Mouse (Mus musculus) CH12.LX (cell line): ENCODE measurements around the gene Iqca. TPM values are rescaled to one million over a fixed set of nuclear protein-coding genes. Genes with fewer than 3 reads are reported as not detected.

ENCODE experiments used
- DNase-seq: peaks from one replicate; pipeline ENCODE4 v3.0.0-alpha.2; 2013; ENCODE audit errors: extremely low read depth
- H3K27ac ChIP-seq: 2 replicates; pipeline ENCODE4 v1.5.1; 2012; ENCODE audit warnings: low read depth, mild to moderate bottlenecking, control low read depth, moderate library complexity; ENCODE audit not compliant: insufficient read depth
- H3K27me3 ChIP-seq: replicated peaks from 2 replicates; pipeline ENCODE3; 2012; ENCODE audit warnings: inconsistent platforms
- H3K36me3 ChIP-seq, 2 experiments: replicated peaks in 1 of 2; 2 replicates each; pipeline versions ENCODE3 to v1.6.1; 2012; ENCODE audit warnings: inconsistent platforms in 1 of 2, low read length in 1 of 2, mild to moderate bottlenecking in 1 of 2, mixed read lengths in 1 of 2, moderate library complexity in 1 of 2; ENCODE audit not compliant: control insufficient read depth in 1 of 2, insufficient read depth in 1 of 2
- H3K4me1 ChIP-seq, 2 experiments: 2 replicates each; pipeline ENCODE4 v1.6.1; 2012; ENCODE audit warnings: inconsistent platforms in 1 of 2, moderate library complexity in 1 of 2; ENCODE audit not compliant: insufficient read depth in 2 of 2, control insufficient read depth in 1 of 2
- H3K4me2 ChIP-seq: 2 replicates; pipeline ENCODE4 v1.6.1; 2012; ENCODE audit warnings: low read depth, mild to moderate bottlenecking, control low read depth; ENCODE audit not compliant: poor library complexity, insufficient read depth, severe bottlenecking
- H3K4me3 ChIP-seq, 3 experiments: fragments of 150-350 bp in 1 of 3; sonication (generic) in 1 of 3; replicated peaks in 1 of 3; 2 replicates each; pipeline versions ENCODE3 to v1.5.1; 2011 to 2012; ENCODE audit warnings: low read depth in 2 of 3, low read length in 2 of 3, mild to moderate bottlenecking in 2 of 3, moderate library complexity in 2 of 3, control low read depth in 1 of 3, improper control_type of control experiment in 1 of 3, inconsistent platforms in 1 of 3, mixed read lengths in 1 of 3; ENCODE audit not compliant: poor library complexity in 1 of 3
- H3K79me2 ChIP-seq: replicated peaks from 2 replicates; pipeline ENCODE4 v1.6.1; 2012; ENCODE audit warnings: mild to moderate bottlenecking, moderate library complexity; ENCODE audit not compliant: control insufficient read depth, poor library complexity, insufficient read depth, severe bottlenecking; ENCODE audit errors: extremely low read depth
- H3K9ac ChIP-seq: 2 replicates; pipeline ENCODE4 v1.6.1; 2012; ENCODE audit warnings: low read depth, mild to moderate bottlenecking, control low read depth, moderate library complexity; ENCODE audit not compliant: insufficient read depth
- H3K9me3 ChIP-seq: replicated peaks from 2 replicates; pipeline ENCODE3; 2012; ENCODE audit warnings: low read length, inconsistent platforms, mixed read lengths
- CTCF ChIP-seq, 2 experiments: IDR thresholded peaks in 1 of 2; conservative IDR thresholded peaks in 1 of 2; 2 replicates each; pipeline ENCODE4 v1.5.1; 2011 to 2012; ENCODE audit warnings: low read depth in 2 of 2, low read length in 2 of 2, improper control_type of control experiment in 1 of 2, inconsistent platforms in 1 of 2, mild to moderate bottlenecking in 1 of 2, moderate library complexity in 1 of 2
- ELF1 ChIP-seq: IDR thresholded peaks from 2 replicates; pipeline ENCODE4 v1.6.1; 2014; ENCODE audit warnings: low read depth, mild to moderate bottlenecking, inconsistent platforms, low read length, improper control_type of control experiment
- JUN ChIP-seq: IDR thresholded peaks from 2 replicates; pipeline ENCODE4 v1.6.1; 2011; ENCODE audit warnings: low read depth, mild to moderate bottlenecking, low read length, improper control_type of control experiment, moderate library complexity; ENCODE audit not compliant: insufficient read depth
- MAFK ChIP-seq: IDR thresholded peaks from 2 replicates; pipeline ENCODE4 v1.6.1; 2011; ENCODE audit warnings: low read length, improper control_type of control experiment; ENCODE audit not compliant: insufficient replicate concordance
- MAZ ChIP-seq: IDR thresholded peaks from 2 replicates; pipeline ENCODE4 v1.6.1; 2012; ENCODE audit warnings: low read depth, mild to moderate bottlenecking, inconsistent platforms, low read length, improper control_type of control experiment, moderate library complexity
- NRF1 ChIP-seq: IDR thresholded peaks from 2 replicates; pipeline ENCODE4 v1.6.1; 2014; ENCODE audit warnings: low read depth, mild to moderate bottlenecking, inconsistent platforms, low read length, improper control_type of control experiment, moderate library complexity
- POLR2A ChIP-seq: IDR thresholded peaks from 2 replicates; pipeline ENCODE4 v1.6.1; 2011; ENCODE audit warnings: low read depth, mild to moderate bottlenecking, improper control_type of control experiment, low read length
- POLR2AphosphoS2 ChIP-seq: IDR thresholded peaks from 2 replicates; pipeline ENCODE4 v1.6.1; 2011; ENCODE audit warnings: low read depth, low read length, improper control_type of control experiment
- RCOR1 ChIP-seq: conservative IDR thresholded peaks from 2 replicates; pipeline ENCODE4 v1.6.1; 2012; ENCODE audit warnings: low read depth, mild to moderate bottlenecking, inconsistent platforms, low read length, improper control_type of control experiment
- SMC3 ChIP-seq: IDR thresholded peaks from 2 replicates; pipeline ENCODE4 v1.6.1; 2011; ENCODE audit warnings: low read depth, low read length, improper control_type of control experiment
- USF2 ChIP-seq: conservative IDR thresholded peaks from 2 replicates; pipeline ENCODE4 v1.6.1; 2011; ENCODE audit warnings: low read depth, low read length, improper control_type of control experiment
- ZC3H11A ChIP-seq: IDR thresholded peaks from 2 replicates; pipeline ENCODE4 v1.6.1; 2012; ENCODE audit warnings: low read depth, mild to moderate bottlenecking, inconsistent platforms, low read length, improper control_type of control experiment
- ZMIZ1 ChIP-seq: IDR thresholded peaks from 2 replicates; pipeline ENCODE4 v1.6.1; 2012; ENCODE audit warnings: low read depth, mild to moderate bottlenecking, inconsistent platforms, low read length, improper control_type of control experiment
- dilution Hi-C: fragments of 300-500 bp; cut with MboI; formaldehyde crosslinking; loops from 2 replicates; pipeline ENCODE4 v1.14.3; 2020; ENCODE audit warnings: low sequenced_read_pairs; ENCODE audit not compliant: extremely low pct_unique_long_range_greater_than_20kb, extremely low pct_ligation_motif_present
- in situ Hi-C: fragments of 300-500 bp; cut with MboI; formaldehyde crosslinking; loops from 3 replicates; pipeline ENCODE4 v1.14.3; 2019; ENCODE audit warnings: low sequenced_read_pairs, low pct_ligation_motif_present, low pct_unique_long_range_greater_than_20kb, mixed read lengths
- polyA plus RNA-seq: library from polyadenylated mRNA; unstranded; fragments of >175 nt; gene quantifications from 2 replicates; pipeline ENCODE4 v1.2.1, GENCODE M21; 2012; ENCODE audit warnings: low read depth; ENCODE audit not compliant: insufficient read length
- total RNA-seq, 2 experiments: library from RNA; depleted of rRNA; stranded (reverse); fragments of 300-350 nt in 1 of 2; fragments of >200 nt in 1 of 2; gene quantifications; 2 replicates each; pipeline ENCODE4 v1.2.3; 2012 to 2014

The Iqca gene
- total and polyA plus RNA-seq, 3 experiments: 0.19 TPM; not detected in 2

GRCm38 (mm10) chr1:90113655-90114244, 39.5 kb downstream of the Iqca start:
- Histone ChIP-seq H3K79me2 (no peaks in the 10 kb centered on the region), H3K36me3 (no peaks in the 10 kb centered on the region), H3K4me3 (no peak overlapping the region), H3K9ac (no peak overlapping the region), H3K27ac (no peak overlapping the region), H3K9me3 (peaks cover 2% of the 10 kb centered on the region), H3K4me2 (no peak overlapping the region), H3K27me3 (no peaks in the 10 kb centered on the region), H3K4me1 (peaks cover 0 to 3% of the 10 kb centered on the region in 2 experiments; a peak in 1 of 4 replicates)
- no peak for DNase-seq
- in situ Hi-C loops: no loop called here
- dilution Hi-C loops: no loop called here
- no peak for TF ChIP-seq ZC3H11A
- TF ChIP-seq ELF1: no peak

- H3K27me3 ChIP-seq: no peaks in the 10 kb centered on the region
- no peak for TF ChIP-seq MAFK
- no peak for TF ChIP-seq USF2
- TF ChIP-seq ZMIZ1: no peak
- no peak for TF ChIP-seq POLR2AphosphoS2
- TF ChIP-seq CTCF (conservative IDR thresholded peaks at IDR 0.05 in 1 of 2, IDR thresholded peaks at IDR 0.05 in 1 of 2; ENCODE audit: low read depth in 2 of 2, low read length in 2 of 2): no peak
- no peak for TF ChIP-seq NRF1
- TF ChIP-seq MAZ: no peak
- TF ChIP-seq, all 38 proteins: peak for 0
- DNase-seq: no peak
- H3K9me3 ChIP-seq: peaks cover 2% of the 10 kb centered on the region
- in situ Hi-C loops (no loop called here), dilution Hi-C loops (no loop called here)
- no peaks in the 10 kb centered on the region for H3K36me3 ChIP-seq
- no peak overlapping the region for H3K4me2 ChIP-seq
- H3K79me2 ChIP-seq: no peaks in the 10 kb centered on the region
- no peaks in the 10 kb centered on the region for H3K4me1 ChIP-seq
- H3K4me3 ChIP-seq: no peak overlapping the region
- no peak overlapping the region for H3K27ac ChIP-seq
- H3K9ac ChIP-seq: no peak overlapping the region
Observed at GRCm38 (mm10) chr1:90112669-90113068, 40.5 kb downstream of the Iqca start.

- no peak overlapping the region for H3K9ac ChIP-seq
- no peak overlapping the region for H3K4me2 ChIP-seq
- H3K27ac ChIP-seq: no peak overlapping the region
- TF ChIP-seq ZC3H11A: no peak
- TF ChIP-seq JUN: no peak
- TF ChIP-seq RCOR1: no peak
- TF ChIP-seq SMC3: no peak
- TF ChIP-seq ZMIZ1: no peak
- no peak for TF ChIP-seq POLR2A
- TF ChIP-seq USF2: no peak
- no peak for TF ChIP-seq NRF1
- peaks cover 2% of the 10 kb centered on the region for H3K9me3 ChIP-seq
- H3K4me1 ChIP-seq: no peaks in the 10 kb centered on the region
- no peak overlapping the region for H3K4me3 ChIP-seq
- H3K36me3 ChIP-seq: no peaks in the 10 kb centered on the region
- in situ Hi-C loops (no loop called here), dilution Hi-C loops (no loop called here)
- H3K27me3 ChIP-seq: no peaks in the 10 kb centered on the region
- no peak for DNase-seq
- H3K79me2 ChIP-seq: no peaks in the 10 kb centered on the region
Observed at GRCm38 (mm10) chr1:90111198-90111839, 41.9 kb downstream of the Iqca start.
